Mouse (Mus musculus) small intestine, adult 2 months (tissue): ENCODE measurements around the gene Usp2. TPM values are rescaled to one million over a fixed set of nuclear protein-coding genes. Genes with fewer than 3 reads are reported as not detected.

Experiments
- H3K27ac ChIP-seq: fragments of 200-500 bp; 2 replicates; pipeline ENCODE4 v1.5.1; 2012; ENCODE audit warnings: low read depth, low read length, control low read depth, inconsistent platforms; ENCODE audit not compliant: insufficient read depth
- H3K27me3 ChIP-seq: fragments of 200-500 bp; 2 replicates; pipeline ENCODE4 v1.6.1; 2012; ENCODE audit warnings: mild to moderate bottlenecking, moderate library complexity, low read length, inconsistent platforms; ENCODE audit not compliant: control insufficient read depth, insufficient read depth
- H3K36me3 ChIP-seq: fragments of 200-500 bp; 2 replicates; pipeline ENCODE4 v1.6.1; 2012; ENCODE audit warnings: mild to moderate bottlenecking, low read length, control low read depth, inconsistent platforms; ENCODE audit not compliant: control insufficient read depth, insufficient read depth
- H3K4me1 ChIP-seq: fragments of 200-500 bp; 2 replicates; pipeline ENCODE4 v1.6.1; 2012; ENCODE audit warnings: low read length, inconsistent platforms, mixed read lengths; ENCODE audit not compliant: control insufficient read depth, insufficient read depth, insufficient read length
- H3K4me3 ChIP-seq: fragments of 200-500 bp; 2 replicates; pipeline ENCODE4 v1.5.1; 2012; ENCODE audit warnings: low read depth, mild to moderate bottlenecking, control low read depth, inconsistent platforms, low read length, moderate library complexity
- CTCF ChIP-seq: fragments of 200-500 bp; IDR thresholded peaks from 2 replicates; pipeline ENCODE4 v1.5.1; 2012; ENCODE audit warnings: low read depth, mild to moderate bottlenecking, control low read depth, inconsistent platforms, low read length, moderate library complexity, mixed read lengths; ENCODE audit not compliant: insufficient replicate concordance, insufficient read length; ENCODE audit errors: extremely low read depth
- POLR2A ChIP-seq: fragments of 200-500 bp; IDR thresholded peaks from 2 replicates; pipeline ENCODE4 v1.6.1; 2012; ENCODE audit warnings: low read depth, mild to moderate bottlenecking, control low read depth, inconsistent platforms, low read length, moderate library complexity
- WGBS: fragments of 180-500 bp; shearing (Covaris S2); methylation state at CpG from one replicate; pipeline ENCODE4 v1.1.7; 2018; 5-methylcytosine and 5-hydroxymethylcytosine counted together
- polyA plus RNA-seq: library from polyadenylated mRNA; depleted of rRNA; stranded (reverse); fragments of >200 nt; gene quantifications from 2 replicates; pipeline ENCODE4 v1.2.3, GENCODE M21; 2012; rRNA removed

The Usp2 gene
- polyA plus RNA-seq, 1 experiment = 12.0 TPM

- H3K27me3 ChIP-seq = no peaks in the 10 kb centered on the region
- H3K4me3 ChIP-seq = no peak overlapping the region
- WGBS = 86% methylated on average over 5 of the region's 5 CpGs
- TF ChIP-seq CTCF (no peak), POLR2A (no peak)
- H3K27ac ChIP-seq = no peak overlapping the region
- H3K4me1 ChIP-seq = no peaks in the 10 kb centered on the region
- H3K36me3 ChIP-seq = peaks cover 37% of the 10 kb centered on the region
Measured at GRCm38 (mm10) chr9:44143421-44143820, 76.6 kb downstream of the Usp2 start.

- 48% methylated on average over 7 of the region's 8 CpGs for WGBS
- Histone ChIP-seq H3K27ac (no peak overlapping the region), H3K27me3 (no peaks in the 10 kb centered on the region), H3K4me1 (no peaks in the 10 kb centered on the region), H3K4me3 (no peak overlapping the region), H3K36me3 (peaks cover 40% of the 10 kb centered on the region)
- TF ChIP-seq CTCF (no peak), POLR2A (no peak)
Measured at GRCm38 (mm10) chr9:44144023-44144717, 77.3 kb downstream of the Usp2 start.

GRCm38 (mm10) chr9:44144718-44145060, 77.9 kb downstream of the Usp2 start:
- H3K27me3 ChIP-seq = no peaks in the 10 kb centered on the region
- H3K36me3 ChIP-seq = peaks cover 45% of the 10 kb centered on the region
- H3K27ac ChIP-seq = 0 out of 2 replicates have a peak overlapping the region, but pooled peaks have one; percentile 26

More at GRCm38 (mm10) chr9:44144718-44145060, 77.9 kb downstream of the Usp2 start:
- no peaks in the 10 kb centered on the region for H3K4me1 ChIP-seq
- TF ChIP-seq POLR2A (no peak), CTCF (no peak)
- H3K4me3 ChIP-seq = no peak overlapping the region

Other genes starting within 250 kb of the Usp2 start
- gene Thy1, start 23.6 kb upstream of the Usp2 start, polyA plus RNA-seq = 17.0 and 20.7 TPM in 2 replicates
- 0.04 TPM in 2 replicates for gene Mfrp, start 34.7 kb downstream of the Usp2 start, polyA plus RNA-seq
- 6.4 and 7.0 TPM in 2 replicates for gene C1qtnf5, start 40.2 kb downstream of the Usp2 start, polyA plus RNA-seq
- gene Gm49380, start 46.5 kb downstream of the Usp2 start, polyA plus RNA-seq = not detected in 2 replicates
- 16.9 and 26.4 TPM in 2 replicates for gene Rnf26, start 46.5 kb downstream of the Usp2 start, polyA plus RNA-seq
- 14.2 and 14.3 TPM in 2 replicates for gene Mcam, start 67.4 kb downstream of the Usp2 start, polyA plus RNA-seq
- gene Cbl, start 167.0 kb downstream of the Usp2 start, polyA plus RNA-seq = 2.9 and 6.9 TPM in 2 replicates
- not detected in 2 replicates for gene Ccdc153, start 173.7 kb downstream of the Usp2 start, polyA plus RNA-seq
- 9.9 and 23.6 TPM in 2 replicates for gene Pdzd3, start 184.4 kb downstream of the Usp2 start, polyA plus RNA-seq
- 3.1 and 7.5 TPM in 2 replicates for gene Nlrx1, start 201.6 kb downstream of the Usp2 start, polyA plus RNA-seq
- 1.3 and 2.0 TPM in 2 replicates for gene Abcg4, start 221.6 kb downstream of the Usp2 start, polyA plus RNA-seq
- gene Hinfp, start 238.7 kb downstream of the Usp2 start, polyA plus RNA-seq = 20.6 and 20.8 TPM in 2 replicates